Mouse (Mus musculus) layer of hippocampus, adult 11-12 months (tissue): ENCODE results near the gene Ntrk2.

Experiments used
- DNase-seq: peaks from one replicate; pipeline ENCODE4 v3.0.0; 2022; ENCODE audit warnings: low spot score

Gene Ntrk2

GRCm38 (mm10) chr13:58840731-58841359 is 34.5 kb downstream of the Ntrk2 start:
- DNase-seq, result no peak

DNA sequence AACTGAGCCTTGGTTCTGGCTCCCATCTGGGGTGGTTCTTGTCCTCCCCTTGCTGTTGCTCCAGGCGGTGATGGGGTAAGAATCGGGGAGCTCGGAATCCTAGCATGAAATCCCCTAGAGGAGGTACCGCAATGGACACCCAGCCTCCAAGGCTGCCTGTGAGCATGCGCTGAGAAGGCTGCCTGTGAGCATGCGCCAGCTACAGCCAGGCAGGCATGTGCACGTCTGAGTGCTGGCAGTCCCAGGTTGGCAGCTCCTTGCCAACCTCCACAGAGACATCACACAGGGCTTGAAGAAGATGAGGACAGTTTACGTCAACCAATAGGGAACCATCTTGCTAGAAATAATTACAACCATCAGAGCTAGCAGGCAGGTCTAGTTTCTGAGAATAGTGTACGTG is 37.5 kb downstream of the Ntrk2 start:
- peak; percentile 32 for DNase-seq

- DNase-seq, result no peak
Measured at GRCm38 (mm10) chr13:58848578-58848977, 42.2 kb downstream of the Ntrk2 start.

- DNase-seq, result no peak
Measured at GRCm38 (mm10) chr13:58853685-58854084, 47.3 kb downstream of the Ntrk2 start.

GRCm38 (mm10) chr13:58866239-58866638 is 59.9 kb downstream of the Ntrk2 start:
- peak; percentile 21 for DNase-seq

DNA sequence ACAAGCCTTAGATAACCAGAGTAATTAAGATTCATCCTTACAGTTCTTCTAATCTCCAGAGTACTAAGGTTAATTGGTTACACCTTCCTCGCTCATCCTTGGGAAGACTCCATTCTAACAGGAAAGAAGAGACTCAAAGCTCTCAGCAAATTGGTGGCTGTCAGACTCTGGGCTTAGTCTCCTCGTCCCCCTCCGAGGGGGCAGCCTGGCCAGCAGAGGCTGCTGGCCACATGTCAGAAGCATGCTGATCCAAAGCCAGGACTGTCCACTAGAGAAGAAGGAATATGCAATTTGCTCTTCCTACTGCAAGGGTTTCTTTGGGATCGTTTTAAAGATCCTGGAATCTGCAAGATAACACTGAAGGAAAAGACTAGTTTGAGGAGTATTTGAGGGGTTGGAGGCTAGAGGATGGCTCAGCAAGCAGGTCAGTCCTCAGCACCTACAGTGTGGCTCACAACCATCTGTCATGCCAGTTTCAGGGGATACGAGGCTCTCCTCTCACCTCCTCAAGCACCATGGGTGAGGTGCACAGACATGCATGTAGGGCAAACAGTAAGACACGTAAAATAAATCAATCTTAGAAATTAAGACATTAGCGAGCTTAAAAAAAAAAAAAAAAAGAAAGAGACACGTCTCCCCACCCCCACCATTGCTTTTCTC is 60.5 kb downstream of the Ntrk2 start:
- DNase-seq, result no peak

DNA sequence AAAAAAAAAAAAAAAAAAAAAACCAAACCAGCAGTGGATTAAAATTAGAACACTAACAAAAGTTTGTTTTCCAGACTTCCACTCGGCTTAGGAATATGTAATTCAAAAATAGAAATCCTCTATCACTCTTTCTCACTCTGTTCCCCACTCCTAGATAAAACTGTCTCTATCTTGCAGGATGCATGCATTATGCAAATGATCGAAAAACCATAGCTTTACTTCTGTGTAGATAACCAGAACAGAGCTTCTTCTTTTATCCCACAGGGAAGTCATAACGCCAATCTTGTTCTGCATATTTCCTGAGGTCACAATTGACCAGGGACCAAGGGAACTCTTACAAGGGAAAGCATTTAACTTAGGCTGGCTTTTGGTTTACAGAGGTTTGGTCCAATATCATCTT is 76.1 kb downstream of the Ntrk2 start:
- no peak for DNase-seq

DNA sequence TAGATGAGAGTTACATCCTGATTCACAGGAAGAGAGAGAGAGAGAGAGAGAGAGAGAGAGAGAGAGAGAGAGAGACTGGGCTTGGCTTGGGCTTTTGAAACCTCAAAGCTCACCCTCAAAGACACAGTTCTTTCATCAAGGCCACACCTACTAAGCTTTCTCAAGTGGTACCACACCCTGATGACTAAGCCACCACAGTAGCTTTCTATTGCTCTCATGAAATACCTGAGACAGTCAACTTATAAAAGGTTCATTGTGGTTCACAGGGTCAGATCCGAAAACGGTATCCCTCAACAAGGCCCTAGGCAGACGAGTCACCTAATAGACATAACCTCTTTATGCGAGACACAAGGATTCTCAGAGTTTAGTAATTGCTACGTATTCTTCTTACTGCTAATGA is 76.5 kb downstream of the Ntrk2 start:
- no peak for DNase-seq

GRCm38 (mm10) chr13:58886108-58886507 is 79.7 kb downstream of the Ntrk2 start:
- DNase-seq, result no peak

GRCm38 (mm10) chr13:58896254-58896910 is 90.0 kb downstream of the Ntrk2 start:
- DNase-seq, result no peak

GRCm38 (mm10) chr13:58899337-58899736 is 93.0 kb downstream of the Ntrk2 start:
- DNase-seq, result no peak

DNA sequence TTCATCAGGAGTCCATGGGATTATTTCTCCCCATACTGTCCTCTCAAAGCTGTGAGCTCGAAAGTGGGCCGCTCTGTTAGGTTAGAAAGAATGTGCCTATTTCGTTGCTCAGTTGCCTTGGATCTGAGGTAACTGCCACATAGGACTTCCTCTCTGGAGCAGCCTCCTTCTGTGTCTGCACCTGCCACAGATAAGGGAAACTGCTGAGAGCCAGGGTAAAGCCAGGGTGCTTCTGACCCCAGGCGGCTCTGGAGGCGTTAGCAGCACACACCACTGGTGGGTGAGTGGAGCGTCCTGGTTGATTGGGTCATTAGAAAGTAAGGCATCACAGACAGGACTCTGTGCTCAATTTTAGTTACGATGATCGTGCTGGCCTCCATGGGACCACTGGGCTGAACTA is 95.9 kb downstream of the Ntrk2 start:
- no peak for DNase-seq

DNA sequence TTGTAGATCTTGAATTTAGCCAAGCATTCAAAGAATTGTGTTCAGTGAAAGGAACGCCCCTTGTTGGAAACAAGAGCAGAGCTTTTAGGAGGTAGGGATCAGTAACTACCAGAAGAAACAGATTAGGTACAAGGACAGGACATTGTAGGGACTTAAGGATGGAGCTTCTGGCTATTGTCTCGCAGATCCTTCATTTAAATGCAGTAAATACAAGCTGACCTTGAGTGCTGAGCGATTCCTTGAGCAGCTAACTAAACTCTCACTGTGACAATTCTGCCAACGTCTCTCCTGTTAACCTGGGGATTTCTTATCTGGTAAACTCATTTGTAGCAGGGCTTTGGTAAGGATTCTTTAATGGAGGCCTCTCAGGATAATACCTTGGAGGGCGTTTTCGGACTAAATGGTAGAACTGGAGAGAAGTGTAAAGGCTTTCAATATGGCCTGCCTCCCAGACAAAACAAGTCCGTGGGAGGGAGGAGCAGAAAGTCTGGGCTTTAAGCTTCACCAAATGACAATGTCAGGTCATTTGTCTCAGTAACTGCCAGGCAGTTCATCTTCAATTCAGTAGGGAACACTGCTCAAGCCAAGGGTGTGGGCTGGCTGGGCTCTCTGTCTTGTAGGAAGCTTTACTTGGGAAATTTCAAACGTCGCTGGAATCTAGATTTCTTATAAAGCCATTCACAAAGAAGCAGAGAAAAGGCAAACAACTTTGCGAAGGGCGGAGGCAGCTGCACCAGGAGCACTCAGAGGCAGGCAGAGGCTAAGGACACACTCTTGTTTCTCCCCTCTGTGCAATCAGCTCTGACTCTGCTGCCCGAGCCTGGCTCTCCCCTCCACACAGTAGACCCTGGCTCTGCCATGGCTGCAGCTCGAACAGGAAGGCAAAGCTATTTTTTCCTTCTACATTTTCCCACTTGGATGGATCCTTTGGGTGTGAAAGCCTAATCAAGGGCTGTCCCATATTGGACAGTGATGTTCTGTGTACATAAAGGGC is 98.7 kb downstream of the Ntrk2 start:
- DNase-seq, result no peak

DNA sequence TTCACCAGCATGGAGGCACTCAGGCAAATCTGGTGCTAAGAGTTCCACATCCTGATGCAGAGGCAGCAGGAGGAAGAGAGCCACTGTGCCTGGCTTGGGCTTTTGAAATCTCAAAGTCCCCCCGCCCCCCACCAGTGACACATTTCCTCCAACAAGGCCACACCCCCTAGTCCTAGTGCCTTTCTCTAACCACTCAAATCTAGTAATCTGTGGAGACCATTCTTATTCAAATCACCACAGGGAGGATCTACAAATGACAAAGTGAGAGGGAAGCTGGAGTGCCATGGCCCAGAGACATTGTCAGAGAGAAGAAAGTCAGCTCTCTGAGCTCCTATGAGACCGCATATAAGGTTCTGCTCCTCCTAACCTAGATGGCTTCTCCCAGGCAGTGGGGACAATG is 105.6 kb downstream of the Ntrk2 start:
- no peak for DNase-seq

DNA sequence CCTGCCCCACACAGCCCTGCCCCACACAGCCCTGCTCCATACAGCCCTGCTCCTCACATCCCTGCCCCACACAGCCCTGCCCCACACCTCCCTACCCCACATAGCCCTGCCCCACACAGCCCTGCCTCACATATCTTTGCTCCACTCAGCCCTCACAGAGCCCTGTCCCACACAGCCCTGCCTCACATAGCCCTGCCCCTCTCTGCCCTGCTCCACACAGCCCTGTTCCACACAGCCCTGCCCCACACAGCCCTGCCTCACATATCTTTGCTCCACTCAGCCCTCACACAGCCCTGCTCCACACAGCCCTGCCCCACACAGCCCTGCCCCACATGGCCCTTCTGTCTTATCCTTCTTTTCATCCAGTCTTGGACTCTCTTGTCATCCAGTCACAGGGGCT is 106.2 kb downstream of the Ntrk2 start:
- DNase-seq, result no peak

GRCm38 (mm10) chr13:58914061-58914814 is 107.9 kb downstream of the Ntrk2 start:
- no peak for DNase-seq

- no peak for DNase-seq
Measured at GRCm38 (mm10) chr13:58916348-58916747, 110.0 kb downstream of the Ntrk2 start.

DNA sequence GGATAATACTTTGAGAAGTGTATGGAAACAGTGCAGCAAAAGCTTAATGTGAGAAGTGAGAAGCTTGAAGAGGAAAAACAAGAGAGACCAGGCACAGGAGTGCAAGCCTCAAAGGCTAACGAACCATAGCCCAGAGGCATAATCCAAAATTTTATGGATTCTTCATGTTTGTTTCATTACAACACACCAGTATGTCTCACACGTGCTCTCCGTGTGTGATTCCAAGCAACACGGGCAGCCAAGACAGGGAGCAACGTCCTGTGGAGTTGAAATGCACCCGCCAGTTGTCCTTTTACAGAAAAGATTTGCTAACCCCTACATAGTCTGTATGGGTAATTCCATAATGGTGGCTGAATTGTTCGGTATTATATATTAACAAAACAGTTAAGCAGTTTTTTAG is 113.9 kb downstream of the Ntrk2 start:
- no peak for DNase-seq

GRCm38 (mm10) chr13:58921255-58921654 is 114.9 kb downstream of the Ntrk2 start:
- DNase-seq, result no peak

DNA sequence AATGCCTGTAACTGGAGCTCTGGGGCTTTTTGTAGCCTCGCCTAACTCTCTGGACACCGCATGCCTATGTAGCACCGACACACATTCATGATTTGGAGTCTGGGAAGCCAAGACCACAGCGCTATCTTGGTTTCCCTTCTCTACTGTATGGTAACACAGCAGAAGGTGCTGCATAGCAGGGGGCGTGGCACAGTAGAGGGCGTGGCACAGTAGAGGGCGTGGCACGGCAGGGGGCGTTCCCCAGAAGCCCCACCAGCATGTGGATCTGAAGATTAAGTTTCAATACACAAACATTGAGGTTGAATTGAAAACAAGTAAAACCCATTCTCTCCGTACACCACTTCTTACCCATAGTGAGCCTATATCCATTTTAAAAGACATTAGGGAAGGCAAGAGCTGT is 115.3 kb downstream of the Ntrk2 start:
- DNase-seq, result no peak

GRCm38 (mm10) chr13:58922174-58922573 is 115.8 kb downstream of the Ntrk2 start:
- no peak for DNase-seq

DNA sequence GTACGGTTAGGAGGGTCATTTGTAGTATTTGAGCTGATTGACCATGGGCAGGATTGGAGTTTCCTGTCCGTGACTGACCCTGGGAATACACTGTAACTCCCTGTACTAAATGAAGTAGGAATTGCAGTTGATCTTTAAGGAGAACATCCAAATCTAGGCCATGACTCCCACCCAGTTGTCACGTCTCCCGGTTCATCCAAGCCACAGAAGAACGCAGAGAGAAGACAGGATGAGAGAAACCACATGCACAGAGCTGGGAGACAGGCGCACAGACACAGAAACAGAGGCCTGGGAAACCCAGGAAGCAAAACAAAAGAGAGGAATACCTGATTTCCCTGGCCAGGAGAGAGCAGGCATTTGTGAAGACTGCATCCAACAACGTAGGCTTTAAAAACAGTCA is 117.1 kb downstream of the Ntrk2 start:
- DNase-seq, result no peak
